Mouse (Mus musculus) CD4-positive, CD25-positive, alpha-beta regulatory T cell, adult 4 months (primary cell): ENCODE measurements around the gene Son. TPM values are rescaled to one million over a fixed set of nuclear protein-coding genes. Genes with fewer than 3 reads are reported as not detected.

Experiments
- ATAC-seq: one replicate; pipeline ENCODE4 v1.8.0; 2017
- polyA plus RNA-seq, 2 experiments: library from polyadenylated mRNA; unstranded; fragments of 100-300 nt; shearing (Covaris generic); gene quantifications; one replicate each; pipeline ENCODE4 v1.2.1; 2017

Gene Son
- polyA plus RNA-seq, result 100 to 1,000 TPM; 153 to 230 TPM

DNA sequence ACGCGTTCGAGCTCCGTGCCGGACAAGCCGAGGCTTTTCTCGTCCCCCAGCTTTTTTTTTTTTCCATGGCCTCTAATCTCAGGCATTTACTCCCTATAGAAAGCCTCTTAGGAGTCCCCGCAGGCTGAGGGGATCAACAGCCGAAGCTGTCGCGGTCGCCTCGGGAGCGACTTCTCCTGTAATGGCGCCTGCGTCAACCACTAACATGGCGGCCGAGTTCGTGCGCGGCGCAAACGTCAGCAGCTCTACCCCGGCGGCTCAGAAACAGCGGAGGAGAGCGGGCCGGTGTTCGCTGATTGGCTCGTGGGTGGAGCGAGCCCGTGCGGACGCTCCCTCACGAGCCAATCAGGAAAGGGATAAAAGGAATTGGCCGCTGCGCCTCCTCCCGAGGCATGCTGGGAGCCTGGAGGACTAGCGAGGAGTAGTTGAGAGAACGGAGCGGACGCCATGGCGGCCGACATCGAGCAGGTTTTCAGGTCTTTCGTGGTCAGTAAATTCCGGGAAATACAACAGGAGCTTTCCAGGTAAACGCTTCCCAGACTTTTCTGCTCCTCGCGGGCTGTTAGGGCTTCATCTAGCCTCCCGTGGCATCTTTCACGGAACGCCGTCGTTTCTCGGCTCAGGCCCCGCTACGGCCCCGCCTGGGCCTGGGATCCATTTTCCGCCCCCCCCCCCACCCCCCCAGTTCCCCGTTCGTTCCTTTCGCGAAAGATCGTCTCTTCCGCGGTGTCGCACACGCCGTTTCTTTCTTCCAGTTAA is at the start of gene Son:
TSS of gene Son (plus strand) at position 46 of the 759 bp plus-strand sequence.
- peak; percentile 84 for ATAC-seq

GRCm38 (mm10) chr16:91597672-91598010 is 49.7 kb upstream of the Son start, which contains the start of gene Tmem50b:
TSS of gene Tmem50b (minus strand) at chr16:91597800.
- peak; percentile 91 for ATAC-seq

GRCm38 (mm10) chr16:91599242-91599641 is 48.1 kb upstream of the Son start:
- ATAC-seq, result no peak

- ATAC-seq, result no peak
These were observed 46.2 kb upstream of the Son start for GRCm38 (mm10) chr16:91601081-91601480.

DNA sequence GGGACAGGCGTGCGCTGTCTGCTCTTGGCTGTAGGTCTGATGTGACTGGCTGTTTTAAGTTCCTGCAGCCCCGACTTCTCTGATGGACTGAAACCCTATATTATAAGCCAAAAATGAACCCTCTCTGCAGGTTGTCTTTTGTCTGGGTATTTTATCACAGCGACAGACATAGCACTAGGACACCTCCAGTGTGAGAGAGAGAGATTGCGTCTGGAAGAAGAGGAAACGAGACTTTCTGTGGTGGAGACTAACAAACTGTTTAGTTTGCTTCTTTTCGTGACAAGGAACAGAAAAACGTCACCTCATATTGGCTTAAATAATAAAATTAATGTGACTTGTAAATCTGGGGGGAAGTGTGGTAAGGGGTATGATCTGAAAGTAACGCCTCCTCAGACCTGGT is 45.6 kb upstream of the Son start:
- ATAC-seq, result no peak

GRCm38 (mm10) chr16:91605156-91605555 is 42.1 kb upstream of the Son start:
- no peak for ATAC-seq

GRCm38 (mm10) chr16:91606958-91607357 is 40.3 kb upstream of the Son start:
- ATAC-seq, result no peak

DNA sequence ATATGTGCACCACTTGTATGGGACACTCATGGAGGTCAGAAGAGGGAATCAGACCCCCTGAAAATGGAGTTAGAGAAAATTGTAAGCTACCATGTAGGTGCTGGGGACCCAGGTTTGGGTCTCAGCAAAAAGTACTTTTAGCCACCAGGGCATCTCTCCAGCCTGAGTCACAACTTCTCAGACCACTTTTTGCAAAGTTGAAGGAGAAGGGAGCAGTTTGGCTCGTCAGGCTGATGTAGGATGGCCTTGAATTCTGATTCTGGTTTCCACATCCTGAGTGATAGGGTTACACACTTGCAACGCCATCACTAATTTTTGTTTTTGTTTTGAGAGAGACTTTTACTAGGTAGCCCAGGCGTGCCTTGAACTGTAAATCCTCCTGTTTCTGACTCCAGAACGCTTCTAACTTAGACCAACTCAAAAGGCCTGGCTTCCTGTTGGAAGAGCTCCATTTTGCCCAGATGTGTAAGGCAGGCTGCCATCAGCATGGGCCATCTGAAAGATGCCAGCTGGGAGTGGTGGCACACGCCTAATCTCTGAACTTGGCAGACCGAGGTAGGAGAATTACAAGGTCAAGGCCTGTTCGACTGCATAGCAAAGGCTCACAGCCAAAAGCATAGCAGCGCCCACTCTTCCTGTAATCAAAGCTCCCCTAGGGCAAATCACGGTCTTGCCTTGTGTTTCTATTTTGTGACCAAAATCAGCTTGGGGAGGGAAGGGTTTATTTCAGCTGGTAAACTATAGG is 37.6 kb upstream of the Son start:
- ATAC-seq, result no peak

DNA sequence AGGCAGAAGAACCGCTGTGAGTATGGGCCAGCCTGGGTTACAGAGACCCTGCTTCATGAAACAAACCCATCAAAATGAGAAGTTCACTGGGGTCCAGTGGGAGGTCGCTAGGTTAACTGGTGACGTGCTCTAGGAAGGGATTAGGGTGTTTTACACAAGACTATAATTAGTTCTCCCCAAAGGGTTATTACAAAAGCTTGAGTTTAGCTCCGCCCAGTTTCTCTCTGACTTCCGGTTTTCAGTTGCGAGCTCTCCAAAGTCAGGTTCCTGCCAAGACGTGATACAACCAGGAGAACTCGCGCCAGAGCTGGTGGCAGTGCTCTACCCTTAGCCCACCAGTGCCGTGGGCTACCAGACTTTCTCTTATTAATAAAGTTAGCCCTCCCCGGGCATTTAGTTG is 36.1 kb upstream of the Son start:
- ATAC-seq, result no peak

GRCm38 (mm10) chr16:91612525-91612924 is 34.8 kb upstream of the Son start:
- no peak for ATAC-seq

DNA sequence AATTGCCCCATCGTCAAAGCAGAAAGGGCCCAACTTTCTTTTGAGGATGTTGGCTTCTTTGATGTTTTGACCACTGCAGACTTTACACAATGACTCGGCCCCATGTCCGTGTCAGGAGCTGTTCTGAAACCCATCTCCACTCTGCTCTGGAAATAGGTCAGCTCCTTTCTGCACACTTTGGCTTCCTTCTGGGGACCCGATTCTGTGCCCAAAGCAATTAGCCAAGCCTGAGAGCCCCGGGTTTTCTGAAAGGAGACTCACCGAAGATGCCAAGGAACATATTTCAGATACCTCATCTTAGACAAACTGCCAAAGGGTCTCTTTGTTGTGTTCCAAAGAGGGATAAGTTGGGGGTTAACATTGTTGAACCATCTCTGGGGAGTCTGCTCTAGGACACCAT is 32.8 kb upstream of the Son start:
- no peak for ATAC-seq

DNA sequence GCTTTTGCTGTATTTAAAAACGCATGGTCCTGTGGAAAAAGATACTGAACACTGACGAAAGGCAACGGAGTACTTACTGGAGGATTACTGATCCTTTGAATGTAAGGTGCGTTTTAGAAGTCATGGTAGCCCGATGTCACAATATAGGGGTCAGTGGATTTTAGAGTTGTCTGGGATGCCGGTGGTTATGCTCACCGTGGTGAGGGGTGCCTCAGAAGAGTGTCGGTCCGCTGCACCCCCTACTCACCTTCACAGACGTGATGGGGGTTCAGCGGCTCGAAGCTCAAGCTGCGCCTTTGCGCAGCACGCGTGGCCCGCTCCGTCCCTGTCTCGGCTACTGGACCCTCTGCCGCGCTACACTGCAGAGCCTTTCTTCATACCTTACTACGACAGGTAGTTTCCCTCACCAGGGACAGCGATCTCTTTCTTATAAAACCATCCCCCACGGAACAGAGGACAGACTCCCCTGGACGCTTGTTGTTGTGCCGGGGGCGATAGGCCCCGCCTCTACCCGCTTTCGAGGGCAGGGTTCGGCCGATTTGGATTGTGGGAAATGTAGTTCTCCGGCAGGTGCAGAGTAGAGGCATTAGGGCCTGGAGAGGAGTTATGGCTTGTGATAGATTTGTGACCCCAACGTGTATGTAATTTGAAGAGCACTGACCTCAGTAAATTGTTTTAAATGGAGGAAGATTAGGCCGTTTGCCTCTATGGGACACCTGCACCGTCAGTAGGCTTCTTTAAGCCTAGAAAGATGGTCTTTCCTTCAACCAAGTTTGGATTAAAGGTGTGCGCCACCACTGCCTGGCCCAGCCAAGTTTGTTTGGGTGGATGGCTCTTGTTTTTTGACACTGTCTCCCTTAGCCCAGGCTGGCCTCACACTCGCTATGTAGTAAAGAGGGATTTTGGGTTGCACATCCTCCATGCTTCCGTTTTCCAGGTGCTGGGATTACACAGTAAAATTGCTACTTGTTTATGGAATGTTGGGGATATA is 28.5 kb upstream of the Son start, which contains the start of gene Dnajc28:
TSS of gene Dnajc28 (minus strand) at position 516 of the 991 bp plus-strand sequence.
- peak; percentile 98 for ATAC-seq

DNA sequence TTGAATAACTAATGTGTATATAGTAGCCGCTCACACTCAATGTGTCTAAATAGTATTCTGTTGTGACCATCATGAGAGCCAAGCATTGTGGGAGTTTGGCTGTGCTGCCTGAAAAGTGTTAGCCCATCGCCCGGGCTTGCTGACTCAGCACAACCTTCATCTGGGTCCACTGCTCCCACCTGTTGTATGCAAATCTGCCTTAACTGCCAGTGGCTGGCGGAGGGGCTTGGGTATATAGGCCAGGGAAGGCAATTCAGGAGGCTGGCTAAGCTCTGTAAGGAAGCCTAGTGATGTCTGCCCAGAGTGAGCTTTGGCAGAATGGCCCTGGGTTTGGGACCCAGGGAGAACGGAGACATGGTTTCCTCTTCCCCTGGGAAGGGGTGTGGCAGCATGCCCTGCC is 27.1 kb upstream of the Son start:
- ATAC-seq, result no peak

GRCm38 (mm10) chr16:91620991-91621390 is 26.3 kb upstream of the Son start:
- no peak for ATAC-seq

GRCm38 (mm10) chr16:91623074-91623473 is 24.2 kb upstream of the Son start:
- no peak for ATAC-seq

DNA sequence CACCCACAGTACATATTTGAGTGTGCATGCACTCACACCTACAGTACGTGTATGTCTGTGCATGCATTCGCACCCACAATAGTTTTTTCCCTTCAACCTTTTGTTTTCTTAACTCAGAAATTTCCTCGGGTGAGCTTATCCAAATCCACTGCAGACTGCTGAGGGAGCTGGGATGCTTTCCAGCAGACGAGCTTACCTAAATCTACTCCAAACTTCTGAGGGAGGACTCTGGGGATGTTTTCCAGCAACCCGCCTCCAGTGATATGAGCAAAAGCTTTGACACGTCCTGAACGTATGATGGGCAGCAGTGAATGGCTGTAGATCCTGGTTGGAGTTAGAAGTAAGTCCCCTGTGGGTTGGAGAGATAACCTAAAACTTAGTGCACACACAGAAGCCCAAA is 19.5 kb upstream of the Son start:
- ATAC-seq, result no peak

DNA sequence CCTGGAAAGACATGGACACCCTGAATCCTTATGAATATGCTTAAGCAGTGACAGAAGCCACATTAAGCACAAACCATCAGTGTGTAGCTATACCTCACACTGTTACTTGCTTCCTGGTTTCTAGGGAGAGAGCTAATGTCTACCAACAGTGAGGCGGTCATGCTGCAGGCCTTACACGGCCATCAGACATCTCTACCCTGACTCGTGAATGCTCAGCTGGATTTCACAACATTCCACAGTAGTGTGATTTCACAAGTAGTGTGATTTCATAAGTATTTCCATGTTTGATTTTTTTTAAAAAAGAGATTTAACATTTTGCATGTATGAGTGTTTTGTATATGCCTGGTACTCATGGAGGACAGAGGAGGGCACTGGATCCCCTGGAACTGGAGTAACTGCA is 18.6 kb upstream of the Son start:
- ATAC-seq, result no peak

DNA sequence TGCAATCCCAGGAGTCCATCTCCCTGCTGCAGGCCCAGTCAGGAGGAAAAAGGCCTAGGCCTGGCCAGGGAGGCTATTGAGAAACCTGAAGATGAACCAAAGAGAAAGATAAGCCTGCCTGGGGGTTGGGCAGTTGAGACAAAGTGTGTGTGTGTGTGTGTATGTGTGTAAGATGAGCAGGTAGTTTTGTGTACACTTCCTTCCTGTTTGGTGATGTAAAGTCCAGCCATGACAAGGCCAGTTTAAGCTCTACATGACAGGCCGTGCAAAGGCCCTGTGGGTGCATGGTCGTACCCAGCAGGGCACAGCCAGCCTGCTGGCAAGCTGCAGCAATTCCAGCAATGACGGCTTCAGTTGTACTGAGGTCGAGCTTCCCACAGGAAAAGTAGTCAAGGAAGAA is 17.6 kb upstream of the Son start:
- ATAC-seq, result no peak

DNA sequence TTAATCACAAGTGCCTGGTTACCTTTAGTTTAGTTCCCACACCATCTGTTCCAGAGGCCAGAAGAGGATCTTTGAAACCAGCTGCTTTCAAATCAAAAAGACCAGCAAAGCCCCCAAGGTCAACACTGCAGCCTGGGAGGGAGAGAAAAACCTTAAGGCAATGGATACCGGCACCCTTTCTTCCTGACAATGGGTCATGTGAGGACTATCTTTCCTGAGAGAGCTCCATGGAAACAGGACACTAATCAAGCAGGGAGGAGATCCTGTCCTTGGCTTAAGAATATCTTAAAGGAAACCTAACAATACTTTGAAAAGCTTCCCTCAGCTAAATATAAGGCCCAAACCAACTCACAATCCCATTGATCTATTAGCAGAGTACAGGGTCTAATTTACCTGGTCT is 16.7 kb upstream of the Son start:
- ATAC-seq, result no peak

DNA sequence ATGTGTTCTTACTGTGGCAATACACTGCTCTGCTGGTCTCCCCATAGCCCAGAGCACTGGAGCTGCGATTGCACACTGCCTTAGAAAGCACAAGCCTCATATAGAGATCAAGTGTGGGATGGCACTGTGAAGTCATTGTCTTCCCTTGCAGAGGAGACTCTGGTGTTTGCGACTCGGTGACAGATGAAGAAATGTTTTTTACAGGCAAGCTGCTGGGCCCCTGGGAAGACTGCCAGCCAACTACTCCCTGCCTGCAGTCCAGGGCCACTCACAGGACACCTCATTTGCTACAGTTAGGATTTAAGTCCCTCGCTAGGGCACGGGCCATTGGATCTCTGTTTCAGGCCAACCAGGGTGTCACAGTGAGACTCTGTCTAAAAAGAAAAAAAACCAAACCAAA is 14.9 kb upstream of the Son start:
- ATAC-seq, result no peak

DNA sequence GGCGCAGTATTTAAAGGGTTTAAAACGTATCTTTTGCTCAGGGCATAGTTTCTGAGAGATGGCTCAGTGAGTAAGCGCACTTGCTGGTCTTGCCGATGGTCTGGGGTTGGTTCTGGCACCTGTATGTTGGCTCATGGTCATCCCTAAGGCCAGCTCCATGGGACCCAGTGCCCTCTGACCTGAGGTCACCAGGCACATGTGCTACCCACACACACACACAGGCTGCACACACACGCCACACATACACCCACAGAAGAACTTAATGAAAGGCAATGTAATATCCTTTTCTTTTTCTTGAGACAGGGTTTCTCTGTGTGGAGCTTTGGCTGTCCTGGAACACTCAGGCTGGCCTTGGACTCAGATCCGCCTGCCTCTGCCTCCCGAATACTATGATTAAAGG is 14.4 kb upstream of the Son start:
- ATAC-seq, result no peak

DNA sequence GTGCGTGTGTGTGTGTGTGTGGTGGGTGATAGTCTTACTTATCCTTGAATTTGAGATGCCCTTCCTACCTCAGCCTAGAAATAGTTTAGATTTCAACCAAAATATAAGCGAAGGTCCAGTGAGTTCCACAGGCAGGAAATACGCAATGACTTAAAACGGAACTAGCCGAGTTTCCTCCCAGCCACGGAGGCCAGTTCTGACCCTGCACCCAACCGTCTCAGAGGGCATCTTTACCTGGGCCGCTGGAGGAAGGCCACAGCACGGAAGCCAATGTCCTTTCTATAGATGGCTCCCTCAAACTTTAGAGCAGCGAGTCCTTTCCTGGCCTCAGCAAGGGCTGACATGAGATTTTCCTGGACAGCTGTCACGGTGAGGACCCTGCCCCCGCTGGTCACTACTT is 13.7 kb upstream of the Son start:
- no peak for ATAC-seq

- no peak for ATAC-seq
These were observed 8.1 kb upstream of the Son start for GRCm38 (mm10) chr16:91639161-91639560.
